Mouse (Mus musculus): ENCODE data around the gene Tmem243. TPM values are rescaled to one million over a fixed set of nuclear protein-coding genes. Genes with fewer than 3 reads are reported as not detected.

The Tmem243 gene
- total RNA-seq (2021): 10 to 100 TPM in 1 of 2 experiments, 1 to 10 TPM in 1; 9.4 to 10.1 TPM
- long read RNA-seq, experiment 1, full-length matches to known transcripts: 24 of 26 reads
- long read RNA-seq, experiment 1, partial matches to known transcripts: 1 of 26 reads
- long read RNA-seq, experiment 1, other reads (novel, unspliced or antisense): 1 of 26 reads
- long read RNA-seq, experiment 2, full-length matches to known transcripts: 19 of 26 reads
- long read RNA-seq, experiment 2, partial matches to known transcripts: 3 of 26 reads
- long read RNA-seq, experiment 2, other reads (novel, unspliced or antisense): 4 of 26 reads

- intact Hi-C loops (cut with DNase I): no loop called here
- DNase-seq (ENCODE audit: low spot score in 2 of 2): peak; percentile 81 to 87
Measured at GRCm38 (mm10) chr5:9100207-9100848, at the start of gene Tmem243. Tmem243 (plus strand) TSS chr5:9100668.

DNA sequence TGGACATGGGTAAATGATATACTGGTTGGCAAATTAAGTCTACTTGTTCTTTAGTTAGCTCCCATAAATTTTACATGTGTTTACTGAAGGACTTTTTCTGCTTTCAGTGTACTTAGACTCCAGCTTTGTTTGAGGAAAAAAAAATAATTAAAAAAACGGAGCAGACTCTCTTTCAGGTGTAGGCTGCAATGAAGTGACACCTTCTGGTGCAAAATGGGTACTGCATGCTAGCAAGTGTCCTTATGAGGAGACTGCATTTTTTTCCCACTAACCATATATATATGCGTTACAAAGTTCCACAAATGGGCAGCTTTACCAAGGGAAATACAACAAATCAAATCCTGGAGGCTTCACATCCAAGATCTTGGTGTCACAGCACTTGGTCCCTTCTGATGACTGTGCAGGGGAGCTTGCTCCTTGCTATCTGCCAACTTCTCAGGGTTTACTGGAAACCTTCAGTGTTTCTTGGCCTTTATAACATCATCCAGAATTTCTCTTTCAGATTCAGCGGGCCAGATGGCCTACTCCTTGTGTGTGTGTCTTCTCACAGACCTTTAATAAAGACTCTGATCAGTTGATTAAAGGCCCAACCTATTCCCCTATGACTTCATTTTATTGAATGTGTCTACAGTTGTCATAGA is 44.3 kb upstream of the Tmem243 start:
- peak; percentile 85 to 88 for DNase-seq (ENCODE audit: low spot score in 2 of 2)
- intact Hi-C loops (cut with DNase I): no loop called here

- DNase-seq (ENCODE audit: low spot score in 2 of 2): no peak
- intact Hi-C loops (cut with DNase I): no loop called here
Measured at GRCm38 (mm10) chr5:9057277-9057879, 43.1 kb upstream of the Tmem243 start.

DNA sequence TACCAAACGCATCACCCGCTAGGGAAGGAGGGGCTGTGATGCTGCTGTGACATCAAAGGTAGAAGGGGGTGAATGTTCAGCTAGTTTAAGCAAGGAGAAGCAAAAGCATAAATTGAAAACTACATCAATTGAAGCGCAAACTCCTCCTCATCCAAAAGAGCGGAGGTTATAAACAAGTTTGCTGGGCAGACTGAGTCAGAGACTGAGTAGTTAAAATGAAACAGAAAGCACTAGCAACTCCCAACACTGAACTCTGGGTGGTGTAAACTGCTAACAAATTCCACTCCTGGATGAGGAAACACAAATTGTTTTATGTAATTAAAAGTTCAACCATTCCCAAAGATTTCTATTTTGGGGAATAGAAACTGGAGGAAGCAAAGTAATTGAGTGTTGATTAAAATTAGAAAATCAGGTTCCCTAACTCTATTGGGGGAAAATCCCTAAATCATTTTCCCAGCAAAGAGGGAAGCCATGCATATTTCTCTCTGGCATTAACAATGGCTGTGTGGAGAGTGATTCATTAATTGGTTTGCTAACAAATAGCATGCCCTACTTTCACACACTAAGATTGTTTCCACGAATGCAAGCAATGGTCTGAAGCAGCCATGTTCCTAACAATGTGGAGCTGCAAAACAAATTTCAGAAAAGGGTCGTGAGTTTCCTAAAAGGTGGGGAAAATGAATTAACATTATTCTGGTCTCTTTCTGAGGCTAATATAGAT is 41.0 kb upstream of the Tmem243 start:
- intact Hi-C loops (cut with DNase I): loop anchor here (10.0 kb wide), 1 partner anchor 365 kb away; no protein-coding TSS in a partner anchor
- DNase-seq (ENCODE audit: low spot score in 2 of 2): no peak

- intact Hi-C loops (cut with DNase I): loop anchor here (10.0 kb wide), 1 partner anchor 365 kb away; no protein-coding TSS in a partner anchor
- DNase-seq (ENCODE audit: low spot score in 2 of 2): no peak
Measured at GRCm38 (mm10) chr5:9060228-9060627, 40.2 kb upstream of the Tmem243 start.

DNA sequence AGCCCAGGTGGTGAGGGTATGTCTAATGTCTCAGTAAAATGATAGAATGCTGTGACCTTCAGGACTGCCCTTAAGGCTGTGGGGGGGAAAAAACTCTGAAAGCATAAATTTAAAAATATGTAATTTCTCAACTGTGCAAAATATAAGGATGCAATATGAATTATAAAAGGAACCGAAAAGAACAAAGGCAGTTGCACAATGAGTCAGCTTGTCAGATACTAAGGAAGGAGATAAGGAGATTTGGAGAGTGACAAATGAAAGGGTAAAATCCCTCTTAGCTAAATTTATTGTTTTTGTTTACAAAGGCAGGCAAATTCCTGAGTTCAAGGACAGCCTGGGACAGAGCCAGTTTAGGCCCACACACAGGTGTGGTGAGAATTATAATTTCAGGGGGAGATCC is 36.3 kb upstream of the Tmem243 start:
- intact Hi-C loops (cut with DNase I): loop anchor here (10.0 kb wide), 1 partner anchor 361 kb away; no protein-coding TSS in a partner anchor
- DNase-seq (ENCODE audit: low spot score in 2 of 2): no peak

DNA sequence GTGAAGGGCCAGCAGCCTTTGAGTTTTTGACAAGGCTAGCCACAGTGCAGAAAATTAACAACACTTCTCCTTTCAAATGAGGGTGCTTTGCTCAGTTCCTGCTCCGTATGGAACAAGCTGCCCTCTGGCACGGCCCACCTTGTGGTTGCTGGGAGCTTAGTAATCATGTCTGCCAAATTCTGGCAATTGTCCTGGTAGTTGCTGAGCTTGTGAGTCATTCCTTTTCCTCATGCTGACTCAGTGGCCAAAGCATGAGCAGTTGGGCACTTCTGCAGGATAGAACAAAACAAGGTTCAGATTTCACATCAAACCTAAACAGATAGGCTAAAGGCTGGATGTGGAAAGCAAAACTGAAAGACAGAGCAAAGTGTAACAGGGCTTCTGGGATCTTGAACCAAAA is 31.6 kb upstream of the Tmem243 start:
- intact Hi-C loops (cut with DNase I): loop anchor here (10.0 kb wide), 1 partner anchor 356 kb away; no protein-coding TSS in a partner anchor
- peak; percentile 29 to 49 for DNase-seq (ENCODE audit: low spot score in 2 of 2)

GRCm38 (mm10) chr5:9069599-9070209 is 30.8 kb upstream of the Tmem243 start:
- intact Hi-C loops (cut with DNase I): loop anchor here (10.0 kb wide), 1 partner anchor 355 kb away; no protein-coding TSS in a partner anchor

DNA sequence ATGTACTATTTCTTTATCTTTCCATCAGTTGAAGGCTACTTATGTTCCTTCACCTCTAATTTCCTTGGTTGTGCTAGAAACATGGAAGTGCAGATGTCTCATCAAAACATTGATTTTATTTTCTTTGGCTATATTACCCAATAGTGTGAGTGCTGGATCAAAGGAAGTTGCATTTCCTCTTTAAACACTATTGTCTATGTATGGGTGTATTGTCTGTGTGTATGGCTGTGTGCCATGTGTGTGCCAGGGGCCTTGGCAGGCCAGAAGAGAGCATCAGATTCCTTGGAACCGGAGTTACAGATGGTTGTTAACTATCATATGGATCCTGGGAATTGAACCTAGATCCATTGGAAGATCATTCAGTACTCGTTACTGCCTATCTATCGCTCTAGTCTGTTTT is 29.1 kb upstream of the Tmem243 start:
- intact Hi-C loops (cut with DNase I): no loop called here

More at GRCm38 (mm10) chr5:9069599-9070209, 30.8 kb upstream of the Tmem243 start:
- DNase-seq (ENCODE audit: low spot score in 2 of 2): no peak

GRCm38 (mm10) chr5:9073177-9073854 is 27.2 kb upstream of the Tmem243 start:
- DNase-seq (ENCODE audit: low spot score in 2 of 2): no peak
- intact Hi-C loops (cut with DNase I): no loop called here

More for the DNA sequence above, 29.1 kb upstream of the Tmem243 start:
- no peak for DNase-seq (ENCODE audit: low spot score in 2 of 2)

GRCm38 (mm10) chr5:9079773-9080501 is 20.5 kb upstream of the Tmem243 start:
- DNase-seq (ENCODE audit: low spot score in 2 of 2): no peak
- intact Hi-C loops (cut with DNase I): no loop called here

DNA sequence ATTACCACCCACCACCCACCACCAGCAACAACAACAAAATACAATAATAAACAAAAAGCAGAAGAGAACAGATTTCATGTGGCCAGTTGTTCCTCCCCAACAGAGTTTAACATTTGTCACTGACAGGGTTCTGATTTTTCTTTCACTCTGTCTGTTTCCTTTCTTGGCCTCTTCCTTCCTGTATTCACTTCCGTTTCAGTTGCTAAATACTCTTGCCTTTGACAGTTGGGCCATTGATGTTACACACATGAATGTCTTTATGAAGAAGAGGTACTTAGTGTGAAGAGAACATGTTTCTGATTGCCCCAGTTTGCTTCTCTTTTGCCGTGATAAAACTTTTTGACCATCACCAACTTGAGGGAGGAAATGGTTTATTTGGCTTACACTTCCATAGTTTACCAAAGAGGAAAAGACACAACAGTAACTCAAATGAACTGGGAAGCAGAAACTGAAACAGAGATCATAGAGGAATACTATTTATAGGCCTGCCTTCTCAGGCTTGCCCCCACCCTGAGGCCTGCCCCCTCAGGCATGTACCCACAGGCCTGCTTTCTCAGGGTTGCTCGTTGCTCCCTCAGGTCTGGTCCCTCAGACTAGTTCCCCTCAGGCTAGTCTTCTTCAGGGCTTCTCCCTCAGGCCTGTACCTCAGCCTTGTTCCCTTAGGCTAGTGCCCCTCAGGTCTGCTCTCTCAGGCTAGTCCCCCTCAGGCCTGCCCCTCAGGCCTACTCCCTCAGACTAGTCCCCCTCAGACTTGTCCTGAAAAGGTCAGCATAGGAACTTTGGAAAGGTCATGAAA is 13.3 kb upstream of the Tmem243 start:
- DNase-seq (ENCODE audit: low spot score in 2 of 2): no peak
- intact Hi-C loops (cut with DNase I): no loop called here

GRCm38 (mm10) chr5:9090493-9091106 is 9.9 kb upstream of the Tmem243 start:
- no peak for DNase-seq (ENCODE audit: low spot score in 2 of 2)
- intact Hi-C loops (cut with DNase I): no loop called here

DNA sequence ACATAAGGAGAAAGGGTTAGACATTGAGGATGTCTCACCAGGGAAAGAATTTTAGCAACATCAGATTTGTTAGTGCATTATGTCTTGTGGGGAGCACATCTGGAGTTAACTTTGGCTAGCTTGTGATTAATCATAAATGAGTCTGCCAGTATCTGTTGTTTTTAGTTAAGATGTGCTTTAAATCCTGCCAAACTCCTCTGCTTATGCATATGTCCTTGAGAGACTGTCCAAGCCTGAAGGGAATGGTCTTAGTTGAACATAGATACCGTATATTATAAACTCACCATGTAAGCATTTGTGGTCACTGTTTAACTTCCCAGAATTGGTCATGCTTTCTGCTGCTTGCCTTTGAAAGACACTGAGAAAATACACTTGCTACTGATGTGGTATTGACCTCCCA is 7.8 kb upstream of the Tmem243 start:
- intact Hi-C loops (cut with DNase I): no loop called here
- no peak for DNase-seq (ENCODE audit: low spot score in 2 of 2)

GRCm38 (mm10) chr5:9093490-9093889 is 7.0 kb upstream of the Tmem243 start:
- intact Hi-C loops (cut with DNase I): no loop called here
- no peak for DNase-seq (ENCODE audit: low spot score in 2 of 2)
